Mouse (Mus musculus): Measurements from ENCODE around the gene Tjp2. TPM values are rescaled to one million over a fixed set of nuclear protein-coding genes. Genes with fewer than 3 reads are reported as not detected.

The Tjp2 gene
- total RNA-seq (2014; fragmentation: Nextera tagmentation) (not detected in 2 replicates), total RNA-seq (2017) (0.06 and 0.11 TPM in 2 replicates), polyA plus RNA-seq (2012) (0.02 and 0.03 TPM in 2 replicates)

- H3K4me3 ChIP-seq (ENCODE audit: low read depth, low read length), result no peak within 1 kb of the TSS
Observed at GRCm38 (mm10) chr19:24224500-24225304, at the start of gene Tjp2. Tjp2 (minus strand) TSS chr19:24225030.

DNA sequence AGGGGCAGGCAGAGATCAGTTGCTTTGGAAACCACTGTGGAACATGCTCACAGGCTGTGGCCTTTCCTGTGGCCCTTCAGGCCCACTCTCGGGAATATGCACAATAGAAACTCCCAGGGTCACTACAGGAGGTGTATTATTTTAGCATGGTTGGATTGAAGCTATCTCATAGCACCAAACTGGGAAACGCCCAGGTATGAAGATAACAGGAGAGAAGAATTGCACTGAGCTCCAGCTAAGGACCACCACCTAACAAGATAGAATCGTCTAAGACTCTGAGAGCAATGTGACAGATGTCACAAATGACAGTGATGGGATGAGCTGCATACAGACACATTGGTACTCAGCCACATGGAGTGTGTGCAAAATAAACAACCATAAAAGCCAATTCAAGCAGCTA lies 49.5 kb upstream of the Tjp2 start:
- H3K4me1 ChIP-seq (ENCODE audit: insufficient read depth, low read depth, low read length), result peaks cover 66% of the 10 kb centered on the region
- DNase-seq (ENCODE audit: low spot score) (no peak), ATAC-seq (ENCODE audit: extremely low read depth, insufficient number of reproducible peaks, low FRiP score, poor library complexity, severe bottlenecking) (peak; percentile 26; the same call in 1 of the 2 replicates)
- H3K4me3 ChIP-seq (ENCODE audit: low read depth, low read length), result no peak overlapping the region; the same call in 1 of the 2 replicates
- peaks cover 88% of the 10 kb centered on the region for H3K36me3 ChIP-seq (replicated peaks)
- 0 out of 2 replicates have a peak, but pooled peaks cover 2% of the 10 kb centered on the region for H3K9me3 ChIP-seq (replicated peaks)
- no peak for TF ChIP-seq GATA2 (IDR thresholded peaks at IDR 0.05; ENCODE audit: borderline replicate concordance, low read depth, low read length)
- TF ChIP-seq TAL1 (conservative IDR thresholded peaks at IDR 0.05; ENCODE audit: low read depth, low read length), result no peak
- TF ChIP-seq GATA1 (IDR thresholded peaks at IDR 0.05; ENCODE audit: borderline replicate concordance, low read length), result no peak
- no peak for TF ChIP-seq CTCF (IDR thresholded peaks at IDR 0.05; ENCODE audit: low read depth, low read length)
- TF ChIP-seq POLR2AphosphoS5 (IDR thresholded peaks at IDR 0.05; ENCODE audit: insufficient replicate concordance, low read depth, low read length), result no peak
- no peaks in the 10 kb centered on the region for H3K27me3 ChIP-seq (ENCODE audit: insufficient read depth, low read length)

More at GRCm38 (mm10) chr19:24224500-24225304, at the start of gene Tjp2:
- ATAC-seq (ENCODE audit: extremely low read depth, insufficient number of reproducible peaks, low FRiP score, poor library complexity, severe bottlenecking), result no peak
- H3K27me3 ChIP-seq (ENCODE audit: insufficient read depth, low read length), result peaks cover 10% of the 10 kb centered on the region; the same call in 1 of the 2 replicates
- no peaks in the 10 kb centered on the region for H3K9me3 ChIP-seq (replicated peaks)
- DNase-seq (ENCODE audit: low spot score), result no peak
- H3K36me3 ChIP-seq (replicated peaks), result no peaks in the 10 kb centered on the region
- TF ChIP-seq TAL1 (conservative IDR thresholded peaks at IDR 0.05; ENCODE audit: low read depth, low read length) (no peak), CTCF (IDR thresholded peaks at IDR 0.05; ENCODE audit: low read depth, low read length) (no peak)
- H3K4me1 ChIP-seq (ENCODE audit: insufficient read depth, low read depth, low read length), result no peaks in the 10 kb centered on the region

DNA sequence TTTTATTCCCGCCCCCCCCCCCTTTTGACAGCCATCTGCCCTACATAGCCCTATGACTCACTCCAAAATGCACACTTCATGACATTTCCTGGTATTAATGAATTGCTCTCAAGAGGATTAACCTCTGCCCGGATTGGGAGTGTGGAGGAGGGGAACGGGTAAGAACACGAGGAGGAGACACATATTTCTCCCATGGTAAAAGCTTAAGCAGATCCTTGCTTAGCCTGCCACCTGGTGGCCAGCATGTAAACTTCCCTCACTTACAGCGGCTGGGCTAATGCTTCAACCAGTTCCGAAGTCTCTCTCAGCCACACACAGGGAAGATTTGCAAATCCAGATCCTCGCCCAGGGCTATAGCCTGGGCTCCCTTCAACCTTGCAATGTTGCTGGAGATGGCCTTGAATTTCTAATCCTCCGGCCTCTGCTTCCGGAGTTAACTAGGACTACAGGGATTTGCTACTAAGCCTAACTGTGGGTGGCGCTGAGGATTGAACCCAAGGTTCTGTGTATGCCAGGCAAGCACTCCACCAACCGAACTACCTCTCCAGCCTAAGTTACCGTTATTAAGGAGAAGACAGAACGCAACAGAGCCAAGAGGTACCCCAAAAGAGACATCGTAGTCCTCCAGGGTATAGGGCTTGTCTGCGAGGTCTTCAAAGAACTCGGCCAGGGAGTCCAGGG lies 47.1 kb upstream of the Tjp2 start:
- DNase-seq (ENCODE audit: low spot score) (peak; percentile 76), ATAC-seq (ENCODE audit: extremely low read depth, insufficient number of reproducible peaks, low FRiP score, poor library complexity, severe bottlenecking) (peak; percentile 66; the same call in 1 of the 2 replicates)
- Histone ChIP-seq H3K36me3 (replicated peaks) (peaks cover 92% of the 10 kb centered on the region), H3K9me3 (replicated peaks) (no peaks in the 10 kb centered on the region), H3K4me1 (ENCODE audit: insufficient read depth, low read depth, low read length) (peaks cover 49% of the 10 kb centered on the region), H3K4me3 (ENCODE audit: low read depth, low read length) (no peak overlapping the region), H3K27me3 (ENCODE audit: insufficient read depth, low read length) (no peaks in the 10 kb centered on the region)
- TF ChIP-seq CTCF (IDR thresholded peaks at IDR 0.05; ENCODE audit: low read depth, low read length) (peak; percentile 73), TAL1 (conservative IDR thresholded peaks at IDR 0.05; ENCODE audit: low read depth, low read length) (no peak), POLR2AphosphoS5 (IDR thresholded peaks at IDR 0.05; ENCODE audit: insufficient replicate concordance, low read depth, low read length) (no peak), GATA1 (IDR thresholded peaks at IDR 0.05; ENCODE audit: borderline replicate concordance, low read length) (no peak), GATA2 (IDR thresholded peaks at IDR 0.05; ENCODE audit: borderline replicate concordance, low read depth, low read length) (no peak)

GRCm38 (mm10) chr19:24271326-24271725 lies 46.5 kb upstream of the Tjp2 start:
- Histone ChIP-seq H3K27me3 (ENCODE audit: insufficient read depth, low read length) (no peaks in the 10 kb centered on the region), H3K4me3 (ENCODE audit: low read depth, low read length) (no peak overlapping the region), H3K4me1 (ENCODE audit: insufficient read depth, low read depth, low read length) (peaks cover 44% of the 10 kb centered on the region), H3K36me3 (replicated peaks) (peaks cover 92% of the 10 kb centered on the region), H3K9me3 (replicated peaks) (no peaks in the 10 kb centered on the region)
- DNase-seq (ENCODE audit: low spot score) (no peak), ATAC-seq (ENCODE audit: extremely low read depth, insufficient number of reproducible peaks, low FRiP score, poor library complexity, severe bottlenecking) (no peak)
- TF ChIP-seq TAL1 (conservative IDR thresholded peaks at IDR 0.05; ENCODE audit: low read depth, low read length), result no peak
- TF ChIP-seq POLR2AphosphoS5 (IDR thresholded peaks at IDR 0.05; ENCODE audit: insufficient replicate concordance, low read depth, low read length), result no peak
- no peak for TF ChIP-seq GATA1 (IDR thresholded peaks at IDR 0.05; ENCODE audit: borderline replicate concordance, low read length)
- no peak for TF ChIP-seq GATA2 (IDR thresholded peaks at IDR 0.05; ENCODE audit: borderline replicate concordance, low read depth, low read length)
- TF ChIP-seq CTCF (IDR thresholded peaks at IDR 0.05; ENCODE audit: low read depth, low read length), result no peak

GRCm38 (mm10) chr19:24268531-24268930 lies 43.7 kb upstream of the Tjp2 start:
- ATAC-seq (ENCODE audit: extremely low read depth, insufficient number of reproducible peaks, low FRiP score, poor library complexity, severe bottlenecking) (no peak), DNase-seq (ENCODE audit: low spot score) (no peak)
- H3K27me3 ChIP-seq (ENCODE audit: insufficient read depth, low read length), result no peaks in the 10 kb centered on the region
- TF ChIP-seq CTCF (IDR thresholded peaks at IDR 0.05; ENCODE audit: low read depth, low read length), result no peak
- TF ChIP-seq TAL1 (conservative IDR thresholded peaks at IDR 0.05; ENCODE audit: low read depth, low read length), result no peak
- no peak for TF ChIP-seq GATA2 (IDR thresholded peaks at IDR 0.05; ENCODE audit: borderline replicate concordance, low read depth, low read length)
- no peak for TF ChIP-seq GATA1 (IDR thresholded peaks at IDR 0.05; ENCODE audit: borderline replicate concordance, low read length)
- TF ChIP-seq POLR2AphosphoS5 (IDR thresholded peaks at IDR 0.05; ENCODE audit: insufficient replicate concordance, low read depth, low read length), result no peak
- peaks cover 95% of the 10 kb centered on the region for H3K36me3 ChIP-seq (replicated peaks)
- peaks cover 24% of the 10 kb centered on the region for H3K4me1 ChIP-seq (ENCODE audit: insufficient read depth, low read depth, low read length)
- no peak overlapping the region for H3K4me3 ChIP-seq (ENCODE audit: low read depth, low read length)
- no peaks in the 10 kb centered on the region for H3K9me3 ChIP-seq (replicated peaks)

All from G1E (cell line).